Mouse (Mus musculus): ENCODE measurements at regions not wholly inside any gene's neighbourhood (a gene's known extent, or its start where the extent isn't known, plus 50 kb on each side); places are given as distances from the start of the nearest gene placed in this dataset.

DNA sequence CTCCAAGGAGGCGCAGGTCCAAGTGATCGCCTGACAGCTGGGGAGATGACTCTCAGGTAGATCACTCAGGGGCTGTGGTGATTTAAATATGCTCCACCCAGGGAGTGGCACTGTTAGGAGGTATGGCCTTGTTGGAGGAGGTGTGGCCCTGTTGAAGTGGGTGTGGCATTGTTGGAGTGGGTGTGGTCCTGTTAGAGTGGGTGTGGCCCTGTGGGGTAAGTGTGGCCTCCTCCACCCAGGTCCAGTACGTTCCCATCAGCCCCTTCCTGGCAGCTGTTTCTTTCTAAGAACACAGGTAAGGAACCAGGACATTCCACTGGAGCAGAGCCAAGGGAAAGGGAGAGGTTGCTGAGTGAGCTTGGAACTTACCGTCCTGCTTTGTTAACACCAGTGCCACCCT is 125.1 kb downstream of the Cryba4 start:
- TF ChIP-seq CTCF (IDR thresholded peaks at IDR 0.05; ENCODE audit: low read depth) = no peak
- TF ChIP-seq EP300 (IDR thresholded peaks at IDR 0.05; ENCODE audit: low read depth) = no peak

All from liver, postnatal 0 days (tissue).